Mouse (Mus musculus) hematopoietic stem cell, adult 5-6 weeks (primary cell): ENCODE data around the gene Spns1. TPM values are rescaled to one million over a fixed set of nuclear protein-coding genes. Genes with fewer than 3 reads are reported as not detected.
"Not testable (repeated sequence)": the region's sequence is repeated elsewhere in the genome, so short reads cannot be mapped to it uniquely, and the experiment has no call there.

Experiments used
- ATAC-seq, 2 experiments: fragments of 125-278 bp in 1 of 2; replicated peaks in 1 of 2; 2 replicates each; pipeline ENCODE4 v1.8.0; 2016 to 2017; ENCODE audit warnings: inconsistent platforms in 2 of 2, mild to moderate bottlenecking in 2 of 2, moderate number of reproducible peaks in 2 of 2, low read depth in 1 of 2, moderate TSS enrichment in 1 of 2; ENCODE audit not compliant: low FRiP score in 2 of 2, poor library complexity in 2 of 2, severe bottlenecking in 2 of 2, insufficient read depth in 1 of 2, low TSS enrichment in 1 of 2
- total RNA-seq: library from RNA; stranded (forward); fragments of 172-1452, 232-1000 nt; gene quantifications from 2 replicates; pipeline ENCODE4 v1.2.3, GENCODE M21; 2017

Spns1 gene
- total RNA-seq, 1 experiment from 2014 or later, result 8.6 TPM

DNA sequence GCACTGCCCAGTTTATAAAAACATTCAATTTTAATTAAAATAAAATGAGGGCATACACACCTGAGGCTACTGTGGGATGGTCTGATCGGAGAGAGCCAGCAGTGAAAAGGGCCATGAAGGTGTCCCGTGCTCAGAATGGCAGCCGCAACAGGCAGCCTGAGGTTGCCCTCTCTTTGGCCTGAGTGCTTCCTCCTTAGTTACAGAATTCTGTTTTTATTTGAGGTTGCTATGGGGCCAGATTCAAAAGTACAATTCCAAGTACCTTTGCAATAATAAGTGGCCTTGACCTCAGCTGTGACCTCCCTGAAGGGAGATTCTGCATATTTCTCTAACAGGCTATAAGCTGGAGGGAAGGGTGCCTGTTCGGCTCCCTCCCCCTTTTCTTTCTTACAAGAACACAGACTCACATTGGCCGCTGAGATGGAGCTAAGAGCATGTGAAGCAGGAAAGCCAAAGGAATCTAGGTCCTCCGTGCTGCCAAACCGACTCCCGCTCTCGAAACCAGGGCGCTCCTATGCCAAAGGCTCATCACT lies 25.8 kb downstream of the Spns1 start:
- no peak for ATAC-seq

DNA sequence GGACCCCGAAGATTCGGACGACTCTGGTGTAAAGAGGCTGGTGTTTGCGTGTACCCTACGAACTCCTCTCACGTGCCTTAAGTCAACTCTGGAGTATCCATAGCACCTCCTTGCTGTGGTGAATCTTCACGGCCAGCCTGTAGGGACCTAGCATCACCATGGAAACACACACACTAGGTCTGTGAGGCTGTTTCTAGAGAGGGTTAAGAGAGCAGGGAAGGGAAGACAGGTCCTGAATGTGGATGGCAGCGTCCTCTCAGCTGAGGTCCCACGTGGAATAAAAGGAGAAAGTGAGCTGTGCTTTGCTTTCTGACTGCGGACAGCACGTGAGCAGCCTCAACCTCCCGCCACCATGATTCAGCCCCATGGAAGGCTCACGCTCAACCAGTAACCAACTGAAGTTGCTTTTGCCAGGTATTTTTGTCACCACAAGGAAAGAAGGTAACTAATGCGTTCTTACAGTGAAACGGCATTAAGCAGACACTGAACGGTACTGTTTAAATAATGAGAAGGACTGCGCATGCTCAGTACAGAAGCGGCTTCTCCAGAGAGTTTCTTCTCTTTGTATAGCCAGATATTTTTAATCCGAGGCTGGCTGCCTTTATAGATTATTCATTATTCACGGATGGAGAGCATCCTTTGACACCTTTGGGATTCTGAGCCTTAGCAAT lies 26.4 kb downstream of the Spns1 start:
- ATAC-seq, result no peak

DNA sequence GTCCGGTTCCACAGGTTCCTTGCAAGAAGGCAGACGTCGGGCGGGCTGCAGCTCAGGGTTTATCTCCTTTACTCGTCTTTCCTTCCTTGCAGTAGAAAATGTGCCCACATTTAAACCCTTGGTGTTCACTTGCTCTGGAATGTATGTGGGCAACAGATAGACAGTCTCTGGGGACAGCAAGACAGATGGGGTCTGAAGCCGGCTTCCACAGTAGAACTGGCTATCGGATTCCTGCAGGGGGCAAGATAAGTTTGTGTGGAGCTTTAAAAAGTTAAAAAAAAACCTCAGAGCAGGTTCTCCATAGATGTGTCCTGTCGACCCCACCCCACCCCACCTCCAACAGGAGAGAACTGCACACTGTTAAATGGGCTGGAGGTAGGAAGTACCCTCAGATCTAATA lies 29.0 kb downstream of the Spns1 start:
- no peak for ATAC-seq

DNA sequence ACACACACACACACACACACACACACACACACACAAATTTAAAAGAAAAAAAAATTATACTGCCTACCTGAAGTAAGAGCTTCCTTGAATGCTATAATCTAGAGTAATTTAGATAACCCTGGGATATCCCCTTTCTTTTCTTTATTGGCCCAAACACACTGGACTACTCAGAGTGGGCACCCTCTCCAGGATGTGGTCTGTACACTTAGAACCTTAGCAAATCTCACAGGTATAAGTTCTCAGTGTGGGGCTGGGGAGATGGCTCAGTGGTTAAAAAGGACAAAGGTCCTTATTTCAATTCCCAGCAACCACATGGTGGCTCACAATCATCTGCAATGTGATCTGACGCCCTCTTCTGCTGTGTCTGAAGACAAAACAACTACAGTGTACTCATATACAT lies 30.2 kb downstream of the Spns1 start:
- no peak for ATAC-seq

DNA sequence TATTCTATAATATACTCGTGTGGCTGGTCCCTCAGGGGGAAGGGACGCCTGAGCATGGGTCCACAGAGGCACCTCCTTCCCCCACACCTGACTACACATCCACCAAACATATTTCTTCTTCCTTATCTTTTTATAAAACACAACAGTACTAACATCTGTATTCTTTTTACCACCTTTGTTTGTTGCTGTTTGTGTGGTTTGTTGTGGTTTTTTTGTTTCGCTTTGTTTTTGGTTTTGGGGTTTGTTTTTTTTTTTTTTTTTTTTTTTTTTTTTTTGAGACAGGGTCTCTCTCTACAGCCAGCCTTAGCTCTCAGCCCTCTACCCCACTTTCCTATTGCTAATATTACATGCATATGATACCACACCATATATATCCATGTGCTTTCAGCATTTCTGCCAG lies 31.3 kb downstream of the Spns1 start:
- ATAC-seq, result no peak

DNA sequence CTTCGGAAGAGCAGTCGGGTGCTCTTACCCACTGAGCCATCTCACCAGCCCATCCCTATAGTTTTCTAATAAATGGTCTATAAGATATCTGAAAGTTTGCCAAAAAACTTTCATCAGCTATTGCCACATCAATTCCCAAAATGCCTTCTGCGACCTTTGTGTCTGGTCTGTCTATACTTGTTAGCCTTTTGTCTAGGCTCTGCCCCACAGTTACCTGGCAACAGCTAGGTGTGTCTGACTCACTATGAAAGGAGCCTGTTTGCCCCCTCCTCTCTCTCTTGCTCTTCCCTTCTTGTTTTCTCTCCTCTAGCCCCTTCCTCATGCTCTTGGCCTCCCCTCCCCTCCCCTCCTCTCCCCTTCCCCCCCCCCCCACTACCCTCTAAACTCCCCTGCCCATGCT lies 31.7 kb downstream of the Spns1 start:
- no peak for ATAC-seq

DNA sequence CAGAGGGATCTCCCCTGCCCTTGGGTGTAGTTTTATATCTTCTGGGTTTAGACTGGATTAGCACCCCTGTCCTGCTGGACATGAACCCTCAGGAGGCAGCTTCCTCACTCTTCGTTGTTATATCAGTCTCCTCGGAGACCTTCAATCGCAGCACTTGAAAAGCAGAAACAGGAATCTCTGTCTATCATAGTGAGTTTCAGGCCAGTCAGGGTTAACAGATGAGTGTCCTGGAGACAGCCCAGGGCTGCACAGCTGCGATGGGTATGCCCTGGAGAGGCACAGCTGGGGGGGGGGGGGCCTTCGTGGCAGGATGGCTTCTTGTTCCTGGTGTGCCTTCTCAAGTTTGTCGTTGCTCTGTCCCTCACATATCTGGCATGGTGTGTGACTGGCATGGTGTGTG lies 36.4 kb downstream of the Spns1 start:
- ATAC-seq, result 0 out of 4 replicates have a peak, but pooled peaks of 1 of the 2 experiments have one; percentile 12

DNA sequence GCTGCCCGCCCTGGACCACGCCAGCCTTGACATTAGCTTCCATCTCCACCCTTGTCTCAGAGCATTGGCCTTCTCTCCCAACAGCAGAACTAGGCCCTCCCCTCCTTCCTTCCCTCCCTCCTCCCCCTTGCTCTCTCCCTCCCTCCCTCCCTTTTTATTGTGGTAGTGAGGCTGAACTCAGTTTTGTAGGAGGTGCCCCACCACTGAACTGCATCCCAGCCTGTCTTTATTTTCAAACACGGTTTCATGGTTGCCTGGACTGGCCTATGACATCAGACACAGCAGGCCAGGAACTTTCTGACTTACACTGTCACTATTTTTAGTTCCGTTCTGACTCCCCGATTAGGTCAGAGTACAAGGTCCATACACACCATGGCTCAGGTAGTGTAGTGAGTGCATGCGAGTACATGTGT lies 37.0 kb downstream of the Spns1 start:
- ATAC-seq, result peak in 1 of 2 experiments; percentile 17; a peak in 3 of 4 replicates

DNA sequence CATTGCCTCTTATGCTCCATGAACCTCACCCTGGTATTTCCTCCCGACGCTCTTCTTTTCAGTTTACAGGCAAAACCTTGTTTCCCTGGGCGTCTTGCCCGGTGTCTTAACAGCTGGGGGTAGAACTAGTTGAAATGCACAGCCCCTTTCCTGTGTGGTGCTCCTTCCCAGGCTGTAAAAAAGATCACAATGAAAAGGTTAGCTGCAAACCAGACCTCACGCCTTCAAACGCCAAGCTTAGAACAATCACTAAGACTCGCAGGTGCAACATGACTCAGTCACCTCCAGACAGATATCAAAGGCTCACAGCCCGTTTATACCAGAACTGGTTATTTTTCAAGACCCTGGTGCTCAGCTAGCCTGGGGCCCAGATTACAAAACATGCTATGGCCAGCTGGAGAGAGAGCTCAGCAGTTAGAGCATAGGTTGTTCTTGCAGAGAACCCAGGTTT lies 37.7 kb downstream of the Spns1 start:
- no peak for ATAC-seq

DNA sequence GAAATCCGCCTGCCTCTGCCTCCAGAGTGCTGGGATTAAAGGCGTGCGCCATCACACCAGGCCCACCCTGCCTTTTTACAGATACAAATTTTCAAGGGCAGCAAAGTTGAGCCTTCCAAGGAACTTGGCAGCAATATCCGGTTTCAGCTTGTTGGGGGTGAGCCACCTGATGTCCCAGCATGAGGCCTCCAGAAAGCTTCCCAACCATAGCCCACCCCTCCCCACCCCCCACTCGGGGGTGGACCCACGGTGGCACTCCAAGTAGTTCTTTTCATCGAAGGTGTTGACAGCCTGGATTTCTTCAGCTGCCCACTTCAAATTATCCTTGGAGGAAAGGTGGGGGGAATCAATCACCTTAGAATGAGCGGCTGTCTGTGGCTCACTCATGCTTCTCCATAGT lies 38.3 kb downstream of the Spns1 start:
- ATAC-seq, result no peak

DNA sequence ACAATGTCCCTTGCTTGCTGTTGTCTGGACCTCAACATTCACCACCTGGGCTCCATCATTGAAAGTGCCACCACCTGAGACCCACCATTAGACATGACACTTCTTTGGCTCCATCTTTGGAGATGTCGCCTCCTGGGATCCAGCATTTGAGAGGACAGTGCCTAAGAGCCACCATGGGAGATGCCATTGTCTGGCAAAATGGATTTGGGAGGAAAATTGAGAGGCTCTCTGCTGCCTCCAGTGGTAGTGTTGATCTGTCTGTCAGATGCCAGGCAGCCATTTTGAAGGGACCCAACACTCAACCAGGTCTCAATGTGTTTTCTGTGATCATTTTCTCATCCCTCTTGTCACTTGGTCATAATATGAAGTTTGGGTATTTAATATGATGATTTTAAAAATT lies 41.7 kb downstream of the Spns1 start:
- ATAC-seq, result no peak

DNA sequence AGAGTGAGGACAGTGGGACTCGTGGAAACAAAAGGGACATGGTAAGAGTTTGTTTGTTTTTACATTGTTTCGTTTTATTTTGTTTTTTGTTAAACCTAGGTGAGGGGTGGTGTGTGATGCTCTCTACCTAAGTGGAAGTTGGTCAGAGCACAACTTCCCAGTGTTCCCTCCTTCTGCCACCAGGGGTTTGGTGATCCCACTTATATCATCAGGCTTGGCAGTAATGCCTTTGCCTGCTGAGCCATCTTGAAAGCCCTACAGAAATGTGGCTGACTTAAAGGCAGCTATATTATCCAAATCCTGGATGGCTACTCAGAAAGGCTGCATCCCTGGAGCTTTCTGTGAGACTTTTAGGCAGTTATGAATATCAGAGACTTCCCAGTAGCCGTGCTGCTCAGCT lies 44.6 kb downstream of the Spns1 start:
- no peak for ATAC-seq

DNA sequence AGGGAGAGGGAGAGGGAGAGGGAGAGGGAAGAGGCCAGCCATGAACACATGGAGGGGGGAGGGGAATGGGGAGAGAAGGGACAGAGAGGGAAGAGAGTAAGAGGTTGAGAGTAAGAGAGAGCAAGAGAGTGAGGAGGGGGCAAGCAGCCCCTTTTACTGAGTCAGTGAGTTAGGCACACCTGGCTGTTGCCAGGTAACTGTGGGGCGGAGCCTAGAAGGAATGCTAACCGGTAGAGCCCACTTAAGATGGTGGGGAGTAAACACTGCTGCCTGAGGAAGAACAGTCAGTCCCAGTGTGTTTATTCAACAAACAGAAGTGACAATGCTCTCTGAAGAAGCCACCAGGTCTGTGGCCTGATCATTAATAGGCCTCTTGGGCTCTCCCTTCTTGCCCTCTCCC lies 46.6 kb downstream of the Spns1 start:
- ATAC-seq, result no peak

DNA sequence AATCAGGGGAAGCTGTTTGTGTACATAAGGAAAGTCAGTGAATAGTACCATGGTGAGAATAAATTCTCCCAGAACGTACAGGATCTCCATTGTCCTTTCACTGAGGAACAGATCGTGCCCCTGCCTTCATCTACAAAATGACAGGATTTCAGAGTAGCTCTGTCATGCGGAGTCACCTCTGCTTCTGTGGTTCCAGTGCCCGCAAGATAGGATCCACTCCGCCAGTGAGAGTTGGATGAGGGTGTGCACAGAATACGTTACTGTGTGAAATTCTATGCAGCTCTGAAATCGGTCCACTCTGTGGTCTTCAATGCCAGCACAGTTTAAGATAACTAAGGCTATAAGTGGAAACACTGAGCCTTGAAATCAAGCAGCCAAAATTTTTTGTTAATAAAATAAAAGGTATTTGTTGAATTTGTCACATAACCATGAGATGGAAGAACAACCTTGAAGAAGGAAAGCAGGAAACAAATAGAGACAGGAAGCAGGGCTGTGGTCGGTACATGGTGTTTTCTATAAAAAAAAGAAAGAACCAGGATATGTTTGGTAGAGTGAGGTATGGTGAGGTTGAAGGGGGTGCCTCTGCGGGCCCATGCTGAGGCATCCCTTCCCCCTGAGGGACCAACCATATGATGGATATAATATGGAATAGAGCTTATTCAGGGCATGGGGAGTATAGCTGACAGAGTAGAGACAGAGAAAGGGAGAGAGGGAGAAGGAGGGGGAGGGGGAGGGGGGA lies 47.2 kb downstream of the Spns1 start:
- ATAC-seq, result no peak

DNA sequence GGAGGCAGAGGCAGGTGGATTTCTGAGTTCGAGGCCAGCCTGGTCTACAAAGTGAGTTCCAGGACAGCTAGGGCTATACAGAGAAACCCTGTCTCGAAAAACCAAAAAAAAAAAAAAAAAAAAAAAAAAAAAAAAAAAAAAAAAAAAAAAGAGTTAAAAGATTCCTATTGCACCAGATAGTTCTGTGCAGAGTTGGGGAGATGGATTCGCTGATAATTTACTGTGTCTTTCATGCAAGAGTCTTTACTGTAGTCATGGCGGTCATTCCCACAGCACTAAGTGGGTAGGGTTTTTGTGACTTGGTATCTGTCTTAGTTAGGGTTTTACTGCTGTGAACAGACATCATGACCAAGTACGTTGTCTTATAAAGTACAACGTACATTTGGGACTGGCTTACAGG lies 48.4 kb downstream of the Spns1 start:
- ATAC-seq, result not testable (repeated sequence)

DNA sequence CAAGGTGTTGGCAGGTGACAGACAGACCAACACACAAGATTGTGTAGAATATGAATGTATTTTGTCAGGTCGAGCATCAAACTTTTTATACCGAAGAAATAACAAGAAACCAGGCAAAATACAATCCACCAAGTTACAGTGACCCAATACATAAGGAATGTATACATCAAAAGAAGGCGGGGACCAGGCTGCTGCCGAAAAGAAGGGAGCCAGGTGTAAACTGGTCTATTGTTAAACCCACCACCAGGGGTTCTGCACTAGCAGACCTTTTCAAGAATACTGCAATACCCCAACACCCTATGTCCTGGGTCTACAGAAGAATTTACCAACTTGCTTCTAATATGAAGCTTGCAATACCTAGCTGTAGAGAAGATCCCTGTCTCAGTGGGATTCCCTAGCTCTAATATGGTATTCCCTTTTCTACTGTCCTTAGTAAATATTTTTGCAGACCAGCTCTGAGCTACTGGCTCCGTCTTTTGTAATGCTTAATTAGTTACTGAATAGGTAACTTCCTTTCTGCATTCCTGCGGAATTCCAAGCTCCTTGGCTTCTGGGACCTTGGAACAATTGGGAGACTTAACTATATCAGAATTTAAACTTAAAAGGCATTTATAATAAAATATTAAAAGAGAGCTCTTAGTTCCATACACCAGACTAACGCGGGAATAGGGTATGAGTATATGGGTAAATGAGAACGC lies 51.5 kb downstream of the Spns1 start:
- ATAC-seq, result not testable (repeated sequence)

DNA sequence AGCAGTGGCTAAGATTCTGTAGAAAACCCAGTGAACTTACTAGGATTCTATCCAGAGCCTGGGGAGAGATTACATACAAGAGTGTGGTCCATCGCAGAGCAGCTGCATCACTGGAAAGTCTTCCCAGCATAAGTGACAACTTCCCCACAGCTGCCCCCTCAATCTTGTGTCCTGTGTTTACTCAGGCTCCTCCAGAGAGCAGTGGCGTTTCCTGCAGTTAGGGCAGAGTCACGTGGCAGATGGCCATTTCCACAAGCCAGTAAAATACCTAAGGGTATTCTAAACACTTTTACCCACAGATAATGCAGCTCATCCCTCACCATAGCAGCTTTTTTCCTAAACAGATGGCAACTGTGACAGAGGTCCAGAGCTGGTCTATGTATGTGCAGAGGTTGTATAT lies 52.5 kb downstream of the Spns1 start:
- peak in 1 of 2 experiments; percentile 32; a peak in 1 of 4 replicates for ATAC-seq

DNA sequence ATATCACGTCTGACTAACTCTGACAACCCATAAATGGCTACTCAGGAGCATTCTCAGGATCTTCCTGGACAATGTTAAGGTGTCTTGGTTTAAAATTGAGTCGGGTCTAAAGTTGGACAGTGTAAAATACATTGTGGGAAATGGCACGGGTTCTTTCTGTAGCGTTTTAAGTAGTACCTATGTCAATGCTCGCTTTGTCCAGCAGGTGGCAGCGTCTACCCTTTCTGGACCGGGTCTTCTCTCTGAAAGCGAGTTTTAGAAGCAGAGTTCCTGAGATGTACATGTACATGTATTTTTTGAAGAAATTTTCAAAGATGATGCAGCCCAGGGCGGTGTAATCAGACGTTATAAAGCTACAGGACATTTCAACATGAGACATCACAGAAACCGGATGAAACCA lies 53.5 kb downstream of the Spns1 start:
- peak; percentile 53 to 75; a peak in 2 of 4 replicates for ATAC-seq
